Mouse (Mus musculus): ENCODE data around the gene Krt35.

GRCm38 (mm10) chr11:100145104-100145503 is 49.1 kb upstream of the Krt35 start:
- no peak for TF ChIP-seq EP300 (IDR thresholded peaks at IDR 0.05)
- no peak for TF ChIP-seq CTCF (IDR thresholded peaks at IDR 0.05)
